Mouse (Mus musculus): ENCODE data around the gene Ankrd40.

DNA sequence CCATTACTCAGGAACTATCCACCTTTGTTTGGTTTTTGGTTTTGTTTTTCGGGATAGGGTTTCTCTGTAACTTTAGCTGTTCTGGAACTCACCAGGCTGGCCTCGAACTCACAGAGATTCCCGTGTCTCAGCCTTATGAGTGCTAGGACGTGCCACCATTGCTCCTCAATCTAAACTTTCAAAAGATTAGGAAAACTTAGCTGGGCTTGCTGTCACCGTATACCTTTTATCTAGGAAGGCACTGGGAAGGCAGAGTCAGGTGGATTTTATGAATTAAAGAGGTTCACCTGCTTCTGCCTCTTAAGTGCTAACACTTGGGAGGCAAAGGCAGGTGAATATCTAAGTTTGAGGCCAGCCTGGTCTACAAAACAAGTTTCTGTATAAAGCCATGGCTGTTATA is 5.2 kb upstream of the Ankrd40 start:
- no peak for TF ChIP-seq CTCF (IDR thresholded peaks at IDR 0.05; ENCODE audit: control insufficient read depth, insufficient read depth, low read length)
- TF ChIP-seq POLR2A (IDR thresholded peaks at IDR 0.05; ENCODE audit: borderline replicate concordance, control insufficient read depth, low read depth, low read length), result no peak

All from bone marrow, adult 2 months (tissue).